Mouse (Mus musculus) forebrain, embryonic 14.5 days (tissue): ENCODE data around the gene Cenpp. TPM values are rescaled to one million over a fixed set of nuclear protein-coding genes. Genes with fewer than 3 reads are reported as not detected.
A peak's percentile ranks its signal among the peaks of the same experiment; 100 is the strongest.

Experiments used
- ATAC-seq: fragments of 200-750 bp; cut with Nextera tagmentation; 2 replicates; pipeline ENCODE4 v1.8.0; 2017; ENCODE audit warnings: mild to moderate bottlenecking, moderate library complexity
- DNase-seq: peaks from one replicate; pipeline ENCODE4 v3.0.0-alpha.2; 2015; ENCODE audit warnings: low spot score
- H3K27ac ChIP-seq: fragments of 300-500 bp; sonication (generic); 2 replicates; pipeline ENCODE4 v1.5.1; 2014; ENCODE audit warnings: low read depth, mild to moderate bottlenecking, control low read depth, low read length, moderate library complexity
- H3K27me3 ChIP-seq: fragments of 300-500 bp; sonication (generic); replicated peaks from 2 replicates; pipeline ENCODE4 v1.6.1; 2014; ENCODE audit warnings: low read length, control low read depth, mixed read lengths; ENCODE audit not compliant: control insufficient read depth, insufficient read depth
- H3K36me3 ChIP-seq: fragments of 300-500 bp; sonication (generic); 2 replicates; pipeline ENCODE4 v1.6.1; 2014; ENCODE audit warnings: low read length, control low read depth; ENCODE audit not compliant: control insufficient read depth, insufficient read depth
- H3K4me1 ChIP-seq: fragments of 300-500 bp; sonication (generic); 2 replicates; pipeline ENCODE4 v1.6.1; 2014; ENCODE audit warnings: antibody characterized with exemption, low read length, control low read depth; ENCODE audit not compliant: control insufficient read depth, insufficient read depth
- H3K4me2 ChIP-seq: fragments of 300-500 bp; sonication (generic); 2 replicates; pipeline ENCODE4 v1.6.1; 2014; ENCODE audit warnings: mild to moderate bottlenecking, control low read depth, low read length
- H3K4me3 ChIP-seq: fragments of 300-500 bp; sonication (generic); 2 replicates; pipeline ENCODE4 v1.5.1; 2014; ENCODE audit warnings: low read depth, low read length, control low read depth
- H3K9ac ChIP-seq: fragments of 300-500 bp; sonication (generic); 2 replicates; pipeline ENCODE4 v1.6.1; 2014; ENCODE audit warnings: mild to moderate bottlenecking, low read length, control low read depth, moderate library complexity
- H3K9me3 ChIP-seq: fragments of 300-500 bp; sonication (generic); replicated peaks from 2 replicates; pipeline ENCODE4 v1.6.1; 2016; ENCODE audit warnings: low read length, control low read depth, mixed read lengths; ENCODE audit not compliant: control insufficient read depth
- WGBS: fragments of 180-500 bp; shearing (Covaris S2); extraction: QIAGEN DNeasy Blood & Tissue Kit; methylation state at CpG from one replicate; pipeline ENCODE4 v1.1.7; 2014; 5-methylcytosine and 5-hydroxymethylcytosine counted together
- polyA plus RNA-seq: library from polyadenylated mRNA; unstranded; fragments of >200 nt; fragmentation: Nextera tagmentation; extraction: Ambion mirVana; gene quantifications from 2 replicates; pipeline ENCODE4 v1.2.1, GENCODE M21; 2014

The Cenpp gene
- polyA plus RNA-seq, 1 experiment from 2014 or later, result 20.0 TPM

- Histone ChIP-seq H3K9ac (no peak overlapping the region), H3K9me3 (no peaks in the 10 kb centered on the region), H3K27ac (no peak overlapping the region), H3K4me1 (no peaks in the 10 kb centered on the region), H3K4me2 (no peak overlapping the region), H3K36me3 (no peaks in the 10 kb centered on the region), H3K27me3 (no peaks in the 10 kb centered on the region), H3K4me3 (no peak overlapping the region)
- no peak for DNase-seq
- 23% methylated on average over 2 of the region's 2 CpGs for WGBS
- no peak for ATAC-seq
These were observed 133.8 kb downstream of the Cenpp start for GRCm38 (mm10) chr13:49518761-49519160.

- Histone ChIP-seq H3K27me3 (no peaks in the 10 kb centered on the region), H3K36me3 (no peaks in the 10 kb centered on the region), H3K4me1 (no peaks in the 10 kb centered on the region), H3K9me3 (no peaks in the 10 kb centered on the region), H3K9ac (no peak overlapping the region), H3K4me2 (no peak overlapping the region), H3K4me3 (no peak overlapping the region), H3K27ac (no peak overlapping the region)
- 88% methylated on average over 3 of the region's 3 CpGs for WGBS
- ATAC-seq (no peak), DNase-seq (no peak)
These were observed 145.4 kb downstream of the Cenpp start for GRCm38 (mm10) chr13:49507176-49507575.

GRCm38 (mm10) chr13:49505776-49506175 is 146.8 kb downstream of the Cenpp start:
- H3K4me2 ChIP-seq, result no peak overlapping the region
- ATAC-seq (no peak), DNase-seq (no peak)
- H3K36me3 ChIP-seq, result no peaks in the 10 kb centered on the region
- no peak overlapping the region for H3K4me3 ChIP-seq
- H3K9ac ChIP-seq, result no peak overlapping the region
- H3K9me3 ChIP-seq, result no peaks in the 10 kb centered on the region
- H3K4me1 ChIP-seq, result no peaks in the 10 kb centered on the region
- H3K27ac ChIP-seq, result no peak overlapping the region
- H3K27me3 ChIP-seq, result no peaks in the 10 kb centered on the region
- WGBS, result 88% methylated on average over 4 of the region's 4 CpGs

DNA sequence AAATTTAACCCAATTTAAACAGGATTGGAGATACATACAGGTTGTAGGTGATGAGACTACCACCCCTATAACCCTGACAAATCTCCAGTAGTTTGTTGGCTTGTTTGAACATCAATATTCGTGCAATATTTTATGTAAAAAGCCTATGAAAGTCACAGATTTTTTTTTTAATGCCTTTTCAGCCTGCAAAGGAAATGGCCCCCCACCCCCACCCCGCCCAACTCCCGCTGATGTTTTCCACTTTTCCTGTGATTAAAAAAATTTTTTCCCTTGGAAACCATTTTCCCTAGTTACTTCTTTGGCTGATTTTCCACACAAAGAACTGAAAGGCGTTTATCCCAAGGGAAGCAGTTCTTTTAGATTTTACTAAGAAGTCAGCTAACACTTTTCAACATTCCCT is 148.1 kb downstream of the Cenpp start, which contains the start of gene Ecm2:
Gene Ecm2 (plus strand): TSS at position 301 of the 400 bp plus-strand sequence.
- no peaks in the 10 kb centered on the region for H3K4me1 ChIP-seq
- H3K36me3 ChIP-seq, result no peaks in the 10 kb centered on the region
- WGBS, result 53% methylated on average over 4 of the region's 4 CpGs
- no peak within 1 kb of the TSS for H3K4me3 ChIP-seq
- no peak within 1 kb of the TSS for H3K9ac ChIP-seq
- H3K27ac ChIP-seq, result no peak within 1 kb of the TSS
- no peaks in the 10 kb centered on the region for H3K9me3 ChIP-seq
- H3K27me3 ChIP-seq, result no peaks in the 10 kb centered on the region
- ATAC-seq, result no peak
- H3K4me2 ChIP-seq, result no peak within 1 kb of the TSS
- DNase-seq, result no peak

- 78% methylated on average over 6 of the region's 6 CpGs for WGBS
- Histone ChIP-seq H3K36me3 (no peaks in the 10 kb centered on the region), H3K4me3 (no peak within 1 kb of the TSS), H3K9me3 (no peaks in the 10 kb centered on the region), H3K27ac (no peak within 1 kb of the TSS), H3K9ac (no peak within 1 kb of the TSS), H3K4me2 (no peak within 1 kb of the TSS), H3K27me3 (no peaks in the 10 kb centered on the region), H3K4me1 (no peaks in the 10 kb centered on the region)
- no peak for ATAC-seq
- DNase-seq, result no peak
These were observed 159.9 kb downstream of the Cenpp start, which contains the start of gene Tes3-ps for GRCm38 (mm10) chr13:49492376-49493368. Gene Tes3-ps (plus strand): TSS chr13:49493318.

DNA sequence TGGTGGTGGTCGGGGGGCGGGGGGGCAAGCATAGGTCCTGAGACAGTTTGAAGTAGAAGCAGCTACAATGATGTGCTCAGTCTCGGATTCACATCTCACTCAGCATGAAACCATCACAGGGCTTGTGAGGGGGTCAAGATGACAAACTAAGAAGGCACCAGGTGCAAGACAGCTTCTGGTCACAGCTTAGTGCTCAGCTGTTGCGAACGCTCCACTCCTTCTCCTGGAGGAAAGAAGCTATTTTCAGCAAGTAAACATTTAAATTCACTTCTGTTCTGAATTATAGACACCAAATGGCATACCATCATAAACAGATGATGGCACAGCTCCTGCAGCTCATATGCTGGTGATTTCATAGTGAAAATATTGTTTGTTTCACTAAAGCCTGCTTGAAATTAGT is 167.2 kb downstream of the Cenpp start:
- Histone ChIP-seq H3K9ac (no peak overlapping the region), H3K27ac (no peak overlapping the region), H3K36me3 (no peaks in the 10 kb centered on the region), H3K27me3 (no peaks in the 10 kb centered on the region), H3K9me3 (no peaks in the 10 kb centered on the region), H3K4me1 (no peaks in the 10 kb centered on the region), H3K4me2 (no peak overlapping the region), H3K4me3 (no peak overlapping the region)
- ATAC-seq (no peak), DNase-seq (peak; percentile 10)
- WGBS, result 88% methylated on average over 5 of the region's 5 CpGs

- DNase-seq (peak; percentile 57), ATAC-seq (peak; percentile 65)
- Histone ChIP-seq H3K27ac (no peak overlapping the region), H3K9ac (no peak overlapping the region), H3K36me3 (no peaks in the 10 kb centered on the region), H3K4me3 (no peak overlapping the region), H3K27me3 (no peaks in the 10 kb centered on the region), H3K9me3 (no peaks in the 10 kb centered on the region), H3K4me1 (no peaks in the 10 kb centered on the region), H3K4me2 (no peak overlapping the region)
- WGBS, result 41% methylated on average over 5 of the region's 5 CpGs
These were observed 172.0 kb downstream of the Cenpp start for GRCm38 (mm10) chr13:49480551-49480950.

DNA sequence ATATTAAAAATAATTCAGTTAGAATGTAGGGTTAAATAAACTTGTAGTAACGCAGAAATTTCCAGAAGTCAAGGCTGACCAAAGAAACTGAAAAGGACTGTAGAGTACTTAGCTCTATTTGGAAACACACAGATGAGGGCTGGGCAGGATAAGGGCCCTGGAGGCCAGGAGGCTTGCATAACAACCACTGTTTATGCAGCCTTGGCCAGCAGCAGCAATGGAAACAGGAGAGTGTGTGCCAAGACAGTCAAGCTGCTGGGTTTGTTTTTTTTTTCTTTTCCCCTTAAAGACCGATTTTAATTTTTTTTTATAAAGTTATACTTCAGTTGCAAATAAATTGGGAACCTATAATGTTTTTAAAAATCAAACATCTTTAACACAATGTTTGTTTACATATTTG is 172.5 kb downstream of the Cenpp start:
- ATAC-seq (no peak), DNase-seq (peak; percentile 63)
- Histone ChIP-seq H3K9me3 (no peaks in the 10 kb centered on the region), H3K9ac (no peak overlapping the region), H3K4me1 (no peaks in the 10 kb centered on the region), H3K36me3 (no peaks in the 10 kb centered on the region), H3K4me3 (no peak overlapping the region), H3K27ac (no peak overlapping the region), H3K27me3 (no peaks in the 10 kb centered on the region), H3K4me2 (no peak overlapping the region)
- WGBS, result 77% methylated on average over 2 of the region's 2 CpGs

GRCm38 (mm10) chr13:49479399-49479798 is 173.2 kb downstream of the Cenpp start:
- Histone ChIP-seq H3K27ac (no peak overlapping the region), H3K9ac (no peak overlapping the region), H3K4me1 (no peaks in the 10 kb centered on the region), H3K4me3 (no peak overlapping the region), H3K9me3 (no peaks in the 10 kb centered on the region), H3K36me3 (no peaks in the 10 kb centered on the region), H3K27me3 (no peaks in the 10 kb centered on the region), H3K4me2 (no peak overlapping the region)
- no peak for ATAC-seq
- 63% methylated on average over 4 of the region's 4 CpGs for WGBS
- DNase-seq, result peak; percentile 5
